Mouse (Mus musculus) embryonic stem cell, embryonic (primary cell): Measurements from ENCODE around the gene Tmem94.

Source experiments
- CTCF ChIA-PET, 4 experiments: fragments of 300-600 bp in 2 of 4; fragments of 350-600 bp in 2 of 4; sonication (Branson Sonifier 250); formaldehyde crosslinking; loops; one replicate each; lab custom pipeline; 2022; ENCODE audit warnings: inconsistent platforms in 2 of 4; lab: Charles Lee
- POLR2A ChIA-PET, 4 experiments: fragments of 300-600 bp in 2 of 4; fragments of 350-600 bp in 2 of 4; sonication (Branson Sonifier 250); formaldehyde crosslinking; loops; one replicate each; lab custom pipeline; 2022; ENCODE audit warnings: antibody characterized with exemption in 4 of 4, inconsistent platforms in 1 of 4; lab: Charles Lee

Tmem94 gene

DNA sequence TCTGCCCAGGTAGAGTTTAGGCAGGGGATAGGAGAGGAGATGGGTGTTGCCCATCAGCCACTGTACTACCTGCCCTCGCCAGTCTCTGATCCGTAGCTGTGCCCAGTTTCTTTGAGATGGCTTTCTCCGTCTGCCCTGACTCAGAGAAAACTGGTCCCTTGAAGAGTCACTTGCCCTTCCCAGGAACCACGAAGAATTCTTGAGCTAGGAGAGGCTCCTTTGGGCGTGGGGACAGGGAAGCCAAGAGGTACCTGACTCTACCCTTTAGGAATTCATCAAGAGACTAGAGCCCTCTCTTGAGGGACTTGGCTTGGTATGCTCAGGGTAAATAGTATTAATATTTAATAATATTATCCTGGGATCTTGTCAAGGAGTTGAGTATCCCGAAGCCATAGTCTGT, 62.4 kb downstream of the Tmem94 start:
- ChIA-PET CTCF (interaction anchor here in 3 of 4 experiments (0.6 to 7.9 kb wide), 5 partner anchors 15 to 105 kb away, joined by 3 to 71 read pairs (median 5); no protein-coding TSS in a partner anchor), POLR2A (interaction anchor here in 3 of 4 experiments (0.6 to 12.0 kb wide), 15 partner anchors 8 to 200 kb away, joined by 3 to 260 read pairs (median 4); partner anchors contain the start of genes Caskin2 (in 2 of the 3), H3f3b (in 1 of the 3) and Tsen54 (in 1 of the 3))

DNA sequence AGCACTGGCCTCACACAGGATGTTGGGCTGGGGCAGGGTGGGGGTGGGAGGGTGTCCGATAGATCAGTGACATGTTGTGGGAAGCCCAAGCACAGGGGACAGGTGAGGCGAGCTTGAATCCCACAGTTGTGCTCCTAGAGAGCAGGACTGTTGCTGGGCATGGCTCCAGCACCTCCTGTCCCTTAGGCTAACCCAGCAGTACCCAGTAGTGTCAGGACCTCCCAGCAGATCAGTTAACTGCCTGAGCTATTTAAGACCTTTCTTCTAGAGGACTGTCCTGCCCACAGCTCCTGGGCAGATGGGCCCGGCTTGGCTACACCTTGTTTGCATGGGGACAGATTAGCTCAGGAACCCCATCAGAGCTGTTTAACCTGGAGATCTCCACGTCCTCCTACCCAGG, 63.8 kb downstream of the Tmem94 start:
- ChIA-PET CTCF (interaction anchor here in 2 of 4 experiments (0.9 to 7.9 kb wide), 5 partner anchors 14 to 366 kb away, joined by 3 to 71 read pairs (median 6); no protein-coding TSS in a partner anchor), POLR2A (interaction anchor here in 3 of 4 experiments (0.8 to 12.0 kb wide), 13 partner anchors 9 to 209 kb away, joined by 3 to 260 read pairs (median 4); partner anchors contain the start of genes Caskin2 (in 1 of the 3), Myo15b (in 1 of the 3), Slc25a19 (in 1 of the 3) and Tsen54 (in 1 of the 3))

DNA sequence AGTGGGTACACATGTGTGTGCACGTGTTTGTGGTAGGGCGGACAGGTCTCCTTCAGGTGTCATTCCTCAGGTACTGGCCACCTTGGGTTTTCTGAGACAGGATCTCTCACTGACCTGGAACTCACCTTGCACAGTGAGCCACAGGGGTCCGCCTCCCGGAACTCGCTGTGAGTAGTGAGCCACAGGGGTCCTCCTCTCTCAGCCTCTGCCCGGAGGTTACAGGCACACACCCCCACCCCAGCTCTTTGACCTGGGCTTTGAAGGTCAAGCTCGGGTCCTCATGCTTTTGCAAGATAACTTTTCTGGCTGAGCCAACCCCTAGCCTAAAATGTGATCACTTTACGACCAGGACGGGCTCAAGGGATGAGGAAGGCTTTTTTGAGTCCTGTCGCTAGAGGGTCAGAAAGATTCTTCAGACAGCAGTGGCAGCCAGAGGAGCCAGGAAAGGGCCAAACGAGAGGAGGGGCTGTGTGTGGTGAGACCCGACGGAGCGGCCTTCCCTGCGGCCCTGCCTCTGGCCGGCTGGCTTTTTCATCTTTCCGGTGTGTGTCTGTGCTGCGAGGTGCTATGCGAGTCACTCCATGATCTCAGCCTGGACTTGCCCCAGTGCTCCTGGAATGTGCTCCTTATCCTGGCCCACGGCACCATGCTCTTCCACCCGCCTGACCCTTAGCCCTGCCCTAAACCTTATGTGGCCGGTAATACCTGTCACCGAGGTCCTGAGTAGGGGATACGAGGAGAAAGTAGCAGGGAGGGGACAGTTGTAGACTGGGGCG, 65.5 kb downstream of the Tmem94 start:
- CTCF ChIA-PET = interaction anchor here (0.5 to 7.9 kb wide), 10 partner anchors 12 to 267 kb away, joined by 3 to 71 read pairs (median 4); partner anchors contain the start of gene Tsen54 (in 1 of the 4)

DNA sequence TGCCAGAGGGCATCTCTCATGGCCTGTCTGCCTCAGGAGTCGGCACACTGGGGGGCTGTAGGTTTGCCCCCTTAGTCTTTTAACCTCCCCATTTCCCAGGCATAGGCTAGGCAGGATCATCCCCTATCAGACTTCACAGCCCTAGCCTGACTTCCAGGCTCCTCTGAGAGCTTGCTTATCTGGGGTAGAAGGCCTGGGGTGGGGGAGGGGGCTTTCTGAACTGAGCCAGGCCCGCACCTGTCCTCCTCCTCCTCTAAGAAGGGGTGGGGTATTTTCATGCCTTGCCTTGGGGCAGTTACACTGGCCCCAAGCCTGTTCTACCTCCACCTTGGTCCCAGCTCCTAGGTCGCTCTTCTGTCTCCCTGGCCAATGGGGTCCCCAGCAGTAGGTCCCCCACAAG, 66.3 kb downstream of the Tmem94 start:
- ChIA-PET POLR2A (interaction anchor here (0.6 to 12.0 kb wide), 21 partner anchors 8 to 728 kb away, joined by 3 to 260 read pairs (median 6); partner anchors contain the start of genes Caskin2 (in 1 of the 4), Llgl2 (in 1 of the 4) and Slc25a19 (in 1 of the 4)), CTCF (interaction anchor here in 3 of 4 experiments (0.5 to 7.9 kb wide), 9 partner anchors 10 to 268 kb away, joined by 3 to 71 read pairs (median 4); no protein-coding TSS in a partner anchor)

More for the DNA sequence above, 65.5 kb downstream of the Tmem94 start:
- POLR2A ChIA-PET = interaction anchor here in 3 of 4 experiments (0.6 to 12.0 kb wide), 22 partner anchors 9 to 727 kb away, joined by 3 to 260 read pairs (median 4); partner anchors contain the start of genes Caskin2 (in 1 of the 3), Galk1 (in 1 of the 3), Grb2 (in 1 of the 3) and Mif4gd (in 1 of the 3)

DNA sequence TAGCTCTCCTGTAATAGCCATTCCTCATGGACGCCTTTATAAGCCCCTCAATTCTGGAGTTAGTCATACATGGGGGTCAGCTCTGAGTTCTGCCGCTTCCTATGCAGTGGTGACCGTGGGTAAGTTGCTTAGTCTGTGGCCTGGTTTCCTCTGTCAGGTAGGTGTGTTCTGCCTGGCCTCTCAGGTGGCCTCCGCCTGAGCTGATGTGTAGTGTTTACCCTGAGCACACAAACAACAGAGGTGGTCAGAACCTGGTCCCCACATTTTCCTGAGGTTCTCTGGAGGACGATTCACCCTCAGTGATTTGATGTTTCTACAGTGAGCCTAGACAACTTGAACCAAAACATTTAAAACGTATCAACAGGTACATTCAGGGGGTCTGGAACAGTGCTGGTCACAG, 66.8 kb downstream of the Tmem94 start:
- POLR2A ChIA-PET = interaction anchor here (0.7 to 12.0 kb wide), 28 partner anchors 9 to 415 kb away, joined by 3 to 260 read pairs (median 5); partner anchors contain the start of genes Caskin2 (in 2 of the 4), Llgl2 (in 1 of the 4) and Slc25a19 (in 1 of the 4)
- CTCF ChIA-PET = interaction anchor here (0.6 to 7.9 kb wide), 7 partner anchors 10 to 982 kb away, joined by 3 to 71 read pairs (median 5); partner anchors contain the start of gene Myo15b (in 1 of the 4)

DNA sequence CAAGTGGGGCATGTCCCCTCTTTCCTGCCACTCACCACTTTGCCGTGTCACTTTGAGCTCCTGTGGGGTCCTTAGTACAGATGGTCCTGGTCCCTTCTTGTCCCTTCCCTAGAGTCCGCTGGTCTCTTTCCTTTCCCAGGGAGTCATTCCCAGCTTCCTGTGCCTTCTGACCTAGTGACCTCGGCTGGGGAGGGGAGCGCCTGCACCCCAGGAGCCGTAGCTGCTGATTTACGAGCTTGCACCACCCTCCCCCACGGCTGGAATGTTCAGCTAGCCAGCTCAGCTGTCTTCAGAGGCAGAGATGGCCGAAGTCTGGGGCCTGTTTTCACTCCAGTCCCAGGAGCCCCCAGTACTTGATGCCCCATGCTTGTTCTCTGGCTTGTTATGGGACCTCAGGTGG, 67.3 kb downstream of the Tmem94 start:
- POLR2A ChIA-PET = interaction anchor here (0.5 to 12.0 kb wide), 30 partner anchors 8 to 414 kb away, joined by 3 to 260 read pairs (median 4); partner anchors contain the start of genes Caskin2 (in 2 of the 4), Llgl2 (in 1 of the 4) and Tmem94 (in 1 of the 4)
- CTCF ChIA-PET = interaction anchor here (0.6 to 7.9 kb wide), 8 partner anchors 9 to 982 kb away, joined by 3 to 71 read pairs (median 9); partner anchors contain the start of genes Caskin2 (in 2 of the 4), Tsen54 (in 2 of the 4) and Myo15b (in 1 of the 4)

DNA sequence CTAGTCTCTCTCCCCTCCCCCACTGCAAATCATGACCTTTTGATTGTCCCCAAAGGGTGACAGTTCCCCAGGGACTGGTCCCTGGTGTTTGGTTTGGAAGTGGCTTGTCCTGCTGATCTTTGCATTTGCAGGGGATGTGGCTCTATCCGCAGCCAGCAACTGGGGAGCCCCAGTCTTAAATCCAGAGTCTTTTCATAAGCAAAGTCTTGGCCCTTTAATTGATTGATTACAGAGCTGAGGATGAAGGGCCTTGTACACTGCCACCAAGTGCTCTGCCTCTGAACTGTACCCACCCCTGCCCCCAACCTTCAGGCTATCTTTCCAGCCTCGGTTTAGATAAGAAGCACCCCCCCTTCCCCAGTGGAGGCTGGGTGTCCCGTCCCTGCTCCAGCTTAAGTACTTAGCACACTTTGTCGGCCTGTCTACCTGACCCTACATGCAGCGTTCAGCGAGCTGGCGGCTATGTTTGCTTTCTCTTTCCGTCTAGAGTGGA, 67.8 kb downstream of the Tmem94 start:
- CTCF ChIA-PET = interaction anchor here (0.6 to 7.9 kb wide), 10 partner anchors 9 to 981 kb away, joined by 3 to 71 read pairs (median 6); partner anchors contain the start of genes Caskin2 (in 2 of the 4), Tsen54 (in 2 of the 4) and Myo15b (in 1 of the 4)
- POLR2A ChIA-PET = interaction anchor here (0.5 to 12.0 kb wide), 31 partner anchors 8 to 479 kb away, joined by 3 to 260 read pairs (median 4); partner anchors contain the start of genes Caskin2 (in 1 of the 4), Llgl2 (in 1 of the 4) and Tmem94 (in 1 of the 4)

DNA sequence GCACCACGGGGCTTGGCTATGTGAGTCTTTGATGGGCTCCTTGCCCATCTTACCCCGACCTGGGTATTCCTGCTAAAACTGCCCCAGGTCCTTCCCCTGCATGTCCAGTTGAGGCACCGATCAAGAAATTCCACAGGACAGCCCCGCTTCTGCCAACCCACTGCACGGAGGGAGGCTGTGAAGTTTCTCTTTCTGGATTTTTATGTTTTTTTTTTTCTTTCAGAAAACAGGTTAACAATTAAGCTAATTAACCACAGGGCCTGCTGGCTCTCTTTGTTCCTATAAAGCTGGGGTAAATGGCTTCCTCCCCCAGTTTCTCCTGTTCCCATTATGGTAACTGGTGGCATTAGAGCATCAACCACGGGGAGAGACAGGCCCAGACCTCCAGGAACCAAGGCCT, 68.8 kb downstream of the Tmem94 start:
- ChIA-PET POLR2A (interaction anchor here (0.6 to 12.0 kb wide), 15 partner anchors 7 to 305 kb away, joined by 3 to 260 read pairs (median 5); partner anchors contain the start of genes Mrpl38 (in 1 of the 4) and Tsen54 (in 1 of the 4)), CTCF (interaction anchor here (0.6 to 7.9 kb wide), 8 partner anchors 9 to 112 kb away, joined by 3 to 71 read pairs (median 5); partner anchors contain the start of genes Caskin2 (in 1 of the 4), Myo15b (in 1 of the 4) and Tsen54 (in 1 of the 4))

DNA sequence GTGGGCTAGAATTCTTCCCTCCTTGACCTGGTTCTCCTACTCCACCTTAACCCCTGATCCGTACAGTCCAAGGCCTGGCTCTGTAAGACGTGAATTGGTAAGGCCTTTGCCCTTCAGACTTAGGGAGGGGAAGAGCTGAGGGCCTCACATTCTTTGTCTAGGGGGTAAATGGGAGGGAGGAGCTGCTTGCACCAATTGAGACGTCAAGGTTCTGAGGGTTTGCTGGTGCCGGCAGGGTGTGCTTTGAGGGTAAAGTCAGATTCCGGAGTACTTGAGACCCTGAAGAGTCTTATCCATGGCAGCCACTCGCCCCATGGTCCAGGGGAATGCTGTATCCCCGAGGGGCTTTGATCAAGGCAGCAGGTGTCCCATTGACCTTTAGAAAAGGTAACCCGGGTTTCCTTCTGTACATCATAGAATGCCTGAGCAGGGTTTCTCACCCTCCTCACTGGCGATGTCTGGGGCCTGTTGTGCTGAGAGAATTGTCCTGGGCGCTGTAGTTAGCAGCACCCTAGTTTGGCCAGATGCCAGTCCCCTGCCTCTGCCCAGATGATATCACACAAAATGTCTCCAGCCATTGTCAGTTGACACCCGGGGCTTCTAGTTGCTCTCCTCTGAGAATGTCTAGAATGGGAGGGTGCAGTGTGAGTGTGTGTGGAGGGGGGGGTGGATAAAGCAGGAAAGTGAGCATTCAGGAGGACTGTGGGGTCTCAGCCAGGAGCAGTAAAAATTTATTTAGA, 71.6 kb downstream of the Tmem94 start:
- CTCF ChIA-PET = interaction anchor here (0.5 to 1.9 kb wide), 7 partner anchors 22 to 621 kb away, joined by 3 to 8 read pairs (median 3); no protein-coding TSS in a partner anchor
- POLR2A ChIA-PET = interaction anchor here in 3 of 4 experiments (0.6 to 12.6 kb wide), 17 partner anchors 7 to 221 kb away, joined by 3 to 260 read pairs (median 4); partner anchors contain the start of genes Tsen54 (in 2 of the 3), Caskin2 (in 1 of the 3), Myo15b (in 1 of the 3) and Slc25a19 (in 1 of the 3)

DNA sequence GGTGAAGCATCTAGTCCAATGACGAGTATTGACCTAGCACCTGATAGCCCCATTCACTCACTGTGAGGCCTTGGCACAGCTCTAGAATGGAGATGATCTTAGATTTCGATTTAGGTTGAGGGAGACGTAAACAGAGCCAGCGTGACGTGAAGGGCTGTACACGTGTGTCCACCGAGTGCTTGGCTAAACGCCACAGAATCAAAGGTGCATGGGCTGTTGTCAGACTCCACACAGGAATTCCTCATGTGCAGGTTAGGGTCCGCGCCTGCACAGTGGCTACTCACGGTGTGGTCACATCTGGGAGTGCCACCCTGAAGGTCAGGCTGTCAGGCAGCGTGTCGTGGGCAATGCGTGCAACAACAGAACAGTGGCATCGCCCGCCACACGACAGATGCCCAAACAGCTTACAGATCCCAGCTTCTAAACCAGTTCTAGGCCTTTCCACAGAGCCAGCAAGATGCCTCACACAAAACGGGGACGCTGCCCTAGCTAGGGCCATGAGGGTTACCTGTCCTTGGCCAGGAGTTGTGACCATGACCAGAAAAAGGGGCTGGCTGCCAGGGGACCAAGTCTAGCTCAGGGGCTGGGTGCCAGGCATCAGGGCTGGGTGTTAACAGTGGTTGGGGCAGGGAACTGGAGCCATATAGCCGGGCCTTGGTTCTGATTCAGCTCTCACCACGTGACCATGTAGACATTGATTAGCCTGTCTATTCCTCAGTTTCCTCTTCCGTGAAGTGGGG, 72.5 kb downstream of the Tmem94 start:
- CTCF ChIA-PET = interaction anchor here in 2 of 4 experiments (0.8 to 2.2 kb wide), 5 partner anchors 21 to 225 kb away, joined by 4 to 13 read pairs (median 5); partner anchors contain the start of genes Caskin2 (in 1 of the 2) and Mif4gd (in 1 of the 2)

DNA sequence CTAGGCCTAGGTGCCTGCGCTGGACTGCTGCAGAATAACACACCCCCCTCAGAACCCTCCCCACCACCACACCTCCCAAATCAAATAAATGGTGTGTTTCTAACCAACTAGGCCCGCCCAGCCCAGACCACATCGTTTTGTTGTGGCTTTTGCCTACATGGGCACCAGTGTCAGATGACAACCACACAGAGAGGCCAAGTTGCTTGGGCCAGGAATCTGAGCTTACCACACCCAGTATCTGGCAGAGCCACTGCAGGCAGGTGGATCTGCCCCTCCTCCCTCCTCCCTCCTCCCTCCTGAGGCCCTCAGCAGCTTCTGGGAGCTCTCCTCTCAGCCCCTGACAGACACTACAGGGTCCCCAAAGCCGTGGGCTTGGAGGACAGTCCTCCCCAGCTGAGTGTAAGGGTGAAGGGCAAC, 73.7 kb downstream of the Tmem94 start:
- ChIA-PET CTCF (interaction anchor here in 3 of 4 experiments (0.8 to 2.2 kb wide), 8 partner anchors 20 to 226 kb away, joined by 3 to 13 read pairs (median 4); partner anchors contain the start of genes Caskin2 (in 1 of the 3), Mif4gd (in 1 of the 3) and Tsen54 (in 1 of the 3)), POLR2A (interaction anchor here in 3 of 4 experiments (0.5 to 12.6 kb wide), 32 partner anchors 8 to 676 kb away, joined by 3 to 260 read pairs (median 4); partner anchors contain the start of genes Grb2 (in 2 of the 3), Caskin2 (in 1 of the 3), Galk1 (in 1 of the 3) and Llgl2 (in 1 of the 3))

More for the DNA sequence above, 72.5 kb downstream of the Tmem94 start:
- POLR2A ChIA-PET = interaction anchor here in 3 of 4 experiments (1.0 to 12.6 kb wide), 20 partner anchors 8 to 674 kb away, joined by 3 to 260 read pairs (median 6); partner anchors contain the start of genes Caskin2 (in 1 of the 3), Grb2 (in 1 of the 3), Myo15b (in 1 of the 3) and Nup85 (in 1 of the 3)

DNA sequence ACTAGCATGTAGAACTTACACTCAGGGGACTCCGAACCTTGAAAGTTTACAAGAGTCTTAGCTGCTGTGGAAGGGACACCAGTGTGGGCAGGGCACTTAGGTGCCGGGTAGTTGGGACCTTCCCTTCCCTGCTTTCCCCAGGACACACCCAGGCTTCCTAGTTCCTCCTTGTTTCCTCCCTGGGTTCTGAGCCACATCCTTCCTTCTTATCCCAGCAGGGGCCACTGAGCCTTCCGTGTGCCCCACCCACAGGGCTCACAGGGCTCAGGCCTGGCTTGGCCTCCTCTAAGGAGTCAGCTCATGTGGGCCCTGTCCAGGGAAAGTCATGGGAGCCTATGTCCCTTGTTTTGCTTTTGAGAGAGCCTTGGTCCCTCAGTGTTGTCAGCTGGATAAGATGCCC, 74.5 kb downstream of the Tmem94 start:
- POLR2A ChIA-PET = interaction anchor here in 3 of 4 experiments (0.5 to 12.6 kb wide), 22 partner anchors 9 to 185 kb away, joined by 3 to 260 read pairs (median 8); partner anchors contain the start of genes Caskin2 (in 2 of the 3), Myo15b (in 2 of the 3), Tsen54 (in 2 of the 3) and Grb2 (in 1 of the 3)

DNA sequence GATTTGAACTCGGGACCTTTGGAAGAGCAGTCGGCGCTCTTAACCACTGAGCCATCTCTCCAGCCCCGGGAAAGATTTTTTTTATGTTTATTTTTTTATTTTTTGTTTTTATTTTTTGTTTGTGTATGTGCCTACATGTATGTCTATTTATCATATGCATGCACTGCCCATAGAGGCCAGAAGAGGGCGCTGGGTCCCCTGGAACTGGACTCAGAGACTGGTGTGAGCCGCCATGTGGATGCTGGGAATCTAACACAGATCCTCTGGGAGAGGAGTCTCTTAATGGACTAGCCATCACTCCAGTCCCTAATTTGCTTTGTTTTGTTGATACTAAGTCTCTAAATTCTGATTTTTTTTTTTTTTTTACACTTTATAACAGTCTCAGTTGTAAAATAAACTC, 75.8 kb downstream of the Tmem94 start:
- CTCF ChIA-PET = interaction anchor here (0.5 to 6.0 kb wide), 29 partner anchors 8 to 1036 kb away, joined by 3 to 71 read pairs (median 5); partner anchors contain the start of genes Caskin2 (in 2 of the 4), Myo15b (in 2 of the 4), Tsen54 (in 2 of the 4) and Mif4gd (in 1 of the 4)
- POLR2A ChIA-PET = interaction anchor here in 3 of 4 experiments (0.6 to 12.6 kb wide), 28 partner anchors 8 to 236 kb away, joined by 3 to 260 read pairs (median 6); partner anchors contain the start of genes Caskin2 (in 2 of the 3), Mif4gd (in 2 of the 3), Myo15b (in 2 of the 3) and Tsen54 (in 2 of the 3)

More for the DNA sequence above, 74.5 kb downstream of the Tmem94 start:
- CTCF ChIA-PET = interaction anchor here in 1 of 4 experiments (1.4 to 6.0 kb wide), 3 partner anchors 9 to 227 kb away, joined by 5 to 71 read pairs (median 5); partner anchors contain the start of gene Mif4gd

DNA sequence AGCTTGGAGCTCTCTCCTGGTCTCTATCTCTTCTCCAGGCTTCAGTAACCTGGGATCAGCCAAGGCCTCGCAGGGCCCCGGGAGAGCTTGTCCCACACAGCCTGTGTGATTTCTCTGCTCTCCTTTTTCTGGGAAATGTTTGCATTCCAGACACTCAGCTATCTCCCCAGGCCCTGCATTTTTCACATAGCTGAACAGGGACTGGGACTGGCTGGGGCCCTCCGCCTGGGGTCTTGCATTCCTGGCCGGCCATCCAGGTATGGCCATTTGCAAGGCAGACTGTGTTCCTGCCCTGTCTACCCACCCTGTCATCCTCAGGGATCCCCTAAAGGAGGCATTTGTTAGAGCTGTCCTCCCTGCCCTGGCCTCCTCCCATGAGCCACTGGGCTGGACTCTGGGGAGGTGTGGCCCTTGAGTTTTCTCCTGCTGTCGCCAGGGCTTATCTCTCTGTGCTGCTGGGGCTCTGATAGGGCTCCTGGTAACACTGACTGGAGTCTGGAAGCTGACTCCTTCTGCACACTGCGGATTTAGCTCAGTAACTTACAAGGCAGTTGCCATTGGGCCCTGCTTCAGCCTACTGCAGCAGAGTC, 76.8 kb downstream of the Tmem94 start:
- ChIA-PET POLR2A (interaction anchor here (0.5 to 12.6 kb wide), 55 partner anchors 9 to 541 kb away, joined by 3 to 260 read pairs (median 4); partner anchors contain the start of genes Caskin2 (in 3 of the 4), Grb2 (in 2 of the 4), Mif4gd (in 2 of the 4) and Myo15b (in 2 of the 4)), CTCF (interaction anchor here (0.6 to 6.0 kb wide), 36 partner anchors 9 to 229 kb away, joined by 3 to 71 read pairs (median 5); partner anchors contain the start of genes Caskin2 (in 3 of the 4), Myo15b (in 2 of the 4), Tsen54 (in 2 of the 4) and Mif4gd (in 1 of the 4))
